13 mouse cellular contexts compared by ENCODE assay signal in genomic region chr17:67127530-67127929, GRCm38 (mm10).
DNase-seq lines count a peak whose midpoint lies in the region; ATAC-seq and TF ChIP-seq lines count a peak whose summit lies in the region.
"Had no signal": no experiment of that assay in that cellular context is flagged by ENCODE, and none has a peak within 500 bp of the region (broad histone marks: within the 10 kb centered on the region; RNA-seq: fewer than 3 reads in every experiment).

No protein-coding gene starts in this region.

- H3K4me2 ChIP-seq in lung, embryonic 14.5 days = no peak overlapping the region
- H3K4me2 ChIP-seq in hindbrain, embryonic 11.5 days (replicated peaks; ENCODE audit: low read depth, low read length) = no peak overlapping the region
- H3K4me2 ChIP-seq: embryonic facial prominence, embryonic 15.5 days; hindbrain, embryonic 12.5 days had no signal

- WGBS in lung, embryonic 14.5 days = 47% methylated on average over 7 of the region's 7 CpGs
- 86% methylated on average over 7 of the region's 7 CpGs for WGBS in limb, embryonic 10.5 days
- WGBS in hindbrain, embryonic 11.5 days = 86% methylated on average over 7 of the region's 7 CpGs

- H3K4me1 ChIP-seq in lung, embryonic 14.5 days (ENCODE audit: insufficient read depth) = peaks cover 9% of the 10 kb centered on the region; the same call in 1 of the 2 replicates
- H3K4me1 ChIP-seq in limb, embryonic 10.5 days = no peaks in the 10 kb centered on the region
- no peaks in the 10 kb centered on the region for H3K4me1 ChIP-seq in hindbrain, embryonic 11.5 days (replicated peaks; ENCODE audit: control insufficient read depth, insufficient read depth, low read length)
- H3K4me1 ChIP-seq: hindbrain, embryonic 12.5 days; megakaryocyte, embryonic 14.5 days had no signal

- no peaks in the 10 kb centered on the region for H3K27me3 ChIP-seq in lung, embryonic 14.5 days (ENCODE audit: insufficient read depth, low read length)
- H3K27me3 ChIP-seq in limb, embryonic 10.5 days (ENCODE audit: low read depth, poor library complexity, severe bottlenecking) = no peaks in the 10 kb centered on the region
- H3K27me3 ChIP-seq in hindbrain, embryonic 11.5 days (ENCODE audit: control insufficient read depth, insufficient read depth, low read length) = no peaks in the 10 kb centered on the region
- H3K27me3 ChIP-seq: embryonic facial prominence, embryonic 15.5 days; hindbrain, embryonic 12.5 days; megakaryocyte, embryonic 14.5 days had no signal

- DNase-seq in lung, embryonic 14.5 days = peak; percentile 60
- DNase-seq in lung, adult 18-20 months = no peak
- DNase-seq in cerebellum, adult 9-11 months = peak; percentile 65
- peak; percentile 57 to 81 for DNase-seq in layer of hippocampus, adult 18-20 months (ENCODE audit: low spot score in 2 of 2)
- peak; percentile 10 for DNase-seq in limb, embryonic 10.5 days (ENCODE audit: low spot score)
- no peak for DNase-seq in kidney, postnatal 25 days
- no peak for DNase-seq in hindbrain, embryonic 11.5 days (ENCODE audit: low spot score)
- DNase-seq: heart, adult 18-20 months; thymus, adult 18-20 months had no signal

- H3K9me3 ChIP-seq in lung, embryonic 14.5 days (ENCODE audit: low read depth, low read length) = no peaks in the 10 kb centered on the region
- no peaks in the 10 kb centered on the region for H3K9me3 ChIP-seq in limb, embryonic 10.5 days (replicated peaks)
- H3K9me3 ChIP-seq in hindbrain, embryonic 11.5 days (ENCODE audit: control insufficient read depth, low read length) = no peaks in the 10 kb centered on the region
- H3K9me3 ChIP-seq: embryonic facial prominence, embryonic 15.5 days; hindbrain, embryonic 12.5 days had no signal

- no peaks in the 10 kb centered on the region for H3K36me3 ChIP-seq in lung, embryonic 14.5 days (ENCODE audit: insufficient read depth)
- no peaks in the 10 kb centered on the region for H3K36me3 ChIP-seq in limb, embryonic 10.5 days
- no peaks in the 10 kb centered on the region for H3K36me3 ChIP-seq in hindbrain, embryonic 11.5 days (ENCODE audit: control insufficient read depth, insufficient read depth, low read length)
- H3K36me3 ChIP-seq: embryonic facial prominence, embryonic 15.5 days; hindbrain, embryonic 12.5 days had no signal

- no peak overlapping the region for H3K9ac ChIP-seq in lung, embryonic 14.5 days
- H3K9ac ChIP-seq in hindbrain, embryonic 11.5 days (ENCODE audit: low read depth, low read length) = no peak overlapping the region
- H3K9ac ChIP-seq: embryonic facial prominence, embryonic 15.5 days; hindbrain, embryonic 12.5 days had no signal

- no peak overlapping the region for H3K4me3 ChIP-seq in lung, embryonic 14.5 days (ENCODE audit: low read depth, low read length)
- no peak overlapping the region for H3K4me3 ChIP-seq in limb, embryonic 10.5 days
- no peak overlapping the region for H3K4me3 ChIP-seq in hindbrain, embryonic 11.5 days (ENCODE audit: low read depth, low read length)
- H3K4me3 ChIP-seq: embryonic facial prominence, embryonic 15.5 days; hindbrain, embryonic 12.5 days; megakaryocyte, embryonic 14.5 days had no signal

- TF ChIP-seq CTCF in lung, embryonic 14.5 days (IDR thresholded peaks at IDR 0.05; ENCODE audit: low read depth) = no peak

- ATAC-seq in lung, embryonic 14.5 days (ENCODE audit: insufficient read depth) = no peak
- ATAC-seq in hindbrain, embryonic 11.5 days (ENCODE audit: low FRiP score) = no peak

- H3K27ac ChIP-seq in lung, embryonic 14.5 days (ENCODE audit: low read depth) = no peak overlapping the region
- no peak overlapping the region for H3K27ac ChIP-seq in limb, embryonic 10.5 days
- H3K27ac ChIP-seq in hindbrain, embryonic 11.5 days (ENCODE audit: low read depth, low read length) = no peak overlapping the region
- H3K27ac ChIP-seq: embryonic facial prominence, embryonic 15.5 days; hindbrain, embryonic 12.5 days; kidney, postnatal 0 days had no signal

Comparison
In these comparisons a context has a peak if more than half of its experiments do, and no peak if none do; other contexts are left out.
1. DNase-seq: peak in lung, embryonic 14.5 days (single experiment), cerebellum, adult 9-11 months (single experiment), layer of hippocampus, adult 18-20 months (2 of 2) and limb, embryonic 10.5 days (single experiment); none in lung, adult 18-20 months (0 of 2), kidney, postnatal 25 days (0 of 2) and hindbrain, embryonic 11.5 days (single experiment).